Mouse (Mus musculus) thymus, postnatal 25 days (tissue): ENCODE results near the gene Pamr1.

Experiments used
- DNase-seq: peaks from one replicate; pipeline ENCODE4 v3.0.0; 2022

Pamr1 gene

GRCm38 (mm10) chr2:102663865-102664264, 114.1 kb downstream of the Pamr1 start:
- DNase-seq: no peak

DNA sequence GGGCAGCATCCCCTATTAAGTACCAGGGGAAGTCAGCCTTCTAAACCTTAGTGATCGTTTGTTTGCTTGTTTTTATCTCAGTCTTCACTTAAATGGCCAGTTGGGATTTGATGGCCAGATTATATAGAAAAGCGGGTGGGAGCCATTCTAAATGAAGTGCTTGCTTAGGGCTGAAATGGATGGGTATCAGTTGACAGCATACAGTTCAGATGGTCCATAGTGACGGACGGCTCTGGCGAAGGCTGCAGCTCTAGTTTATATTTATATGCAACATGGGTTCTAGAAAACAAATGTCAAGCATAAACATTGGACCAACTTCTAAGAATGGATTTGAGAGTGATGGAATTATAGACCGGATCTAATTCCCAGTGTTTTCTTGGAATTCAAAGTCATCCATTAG, 118.2 kb downstream of the Pamr1 start:
- DNase-seq: no peak

- DNase-seq: no peak
Measured at GRCm38 (mm10) chr2:102669580-102669979, 119.8 kb downstream of the Pamr1 start.

- DNase-seq: no peak
Measured at GRCm38 (mm10) chr2:102674582-102674981, 124.8 kb downstream of the Pamr1 start.

DNA sequence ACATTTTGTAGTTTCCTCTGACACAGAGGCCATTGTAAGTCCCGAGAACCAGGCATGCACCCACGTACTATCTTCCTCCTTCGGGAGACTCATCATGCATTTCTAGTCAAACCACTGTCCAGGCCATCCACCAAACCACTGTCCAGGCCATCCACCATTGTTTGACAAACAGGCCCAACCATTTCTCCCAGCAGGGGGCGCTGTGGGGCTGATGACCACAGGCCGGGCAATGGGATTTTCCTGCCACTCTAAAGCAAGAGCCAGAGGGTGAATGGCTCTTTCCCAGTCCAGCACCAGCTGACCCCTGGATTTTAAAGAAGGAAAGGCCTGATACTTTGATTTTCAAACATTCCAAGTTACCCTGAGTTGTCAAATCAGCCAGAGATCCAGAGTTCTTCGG, 125.5 kb downstream of the Pamr1 start:
- peak; percentile 52 for DNase-seq

DNA sequence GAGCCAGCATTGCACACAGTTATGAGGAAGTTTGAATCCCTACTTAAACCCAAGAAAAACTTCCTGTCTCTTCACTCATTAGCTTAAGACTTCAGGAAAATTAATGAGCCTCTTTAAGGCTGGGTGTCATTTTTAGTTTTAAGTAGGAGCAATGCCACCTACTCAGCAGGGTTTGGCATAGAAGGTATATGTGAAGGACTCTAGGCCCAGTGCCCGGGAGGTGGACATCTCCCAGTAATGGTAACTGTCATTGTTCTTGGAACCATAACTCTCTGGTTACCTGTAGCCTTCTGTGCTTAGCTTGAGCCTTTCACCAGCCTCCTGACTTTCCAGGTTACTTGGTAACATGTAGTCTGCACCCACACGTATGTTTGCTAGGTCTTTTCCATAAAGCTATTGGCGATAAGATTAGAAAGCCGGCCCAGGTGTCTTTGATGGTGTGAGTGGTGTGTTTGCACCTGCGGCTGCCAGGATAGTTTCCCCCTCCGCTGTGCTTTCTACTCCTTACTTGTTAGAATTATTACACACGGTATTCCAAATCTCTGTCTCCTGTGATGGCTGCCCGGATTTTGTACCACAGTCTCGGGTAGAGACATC, 127.0 kb downstream of the Pamr1 start:
- no peak for DNase-seq

- no peak for DNase-seq
Measured at GRCm38 (mm10) chr2:102677400-102677799, 127.6 kb downstream of the Pamr1 start.

- DNase-seq: no peak
Measured at GRCm38 (mm10) chr2:102681351-102681750, 131.5 kb downstream of the Pamr1 start.

DNA sequence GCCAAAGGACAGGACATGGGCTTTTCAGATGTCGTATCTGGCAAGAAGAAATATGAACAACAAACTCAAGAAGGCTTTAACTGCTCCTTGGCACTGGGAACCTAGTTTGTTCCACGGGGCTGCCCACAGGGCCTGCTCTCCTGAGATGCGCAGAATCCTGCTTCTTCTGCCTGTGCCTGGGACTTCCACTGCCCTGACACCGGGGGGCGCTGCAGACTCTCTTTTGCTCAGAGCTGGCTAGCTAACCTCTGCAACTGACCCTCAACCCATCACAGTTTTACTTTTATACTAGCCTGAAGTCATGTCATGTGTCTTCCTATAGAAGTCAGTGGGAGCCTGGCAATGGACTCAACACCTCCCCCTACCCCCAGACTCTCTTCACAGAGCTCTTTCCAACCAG, 132.4 kb downstream of the Pamr1 start:
- DNase-seq: peak; percentile 41

GRCm38 (mm10) chr2:102685371-102686107, 135.7 kb downstream of the Pamr1 start:
- no peak for DNase-seq

DNA sequence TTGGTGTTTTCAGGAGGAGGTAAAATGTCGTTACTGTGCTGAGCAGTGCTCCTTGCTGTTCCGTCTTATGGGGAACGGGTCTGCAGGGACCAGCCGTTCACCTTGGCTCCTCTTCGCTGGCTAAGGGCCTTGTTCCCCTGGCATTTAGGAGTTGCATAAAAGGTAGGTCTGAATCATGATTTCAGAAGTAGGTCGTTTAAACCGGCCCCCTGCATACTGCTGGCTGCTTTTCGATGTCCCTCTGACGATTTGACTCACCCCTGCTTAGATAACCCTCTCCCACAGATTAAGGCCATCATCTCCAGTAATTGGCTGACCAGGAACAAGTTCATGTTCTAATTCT, 136.3 kb downstream of the Pamr1 start:
- DNase-seq: no peak
